Mouse (Mus musculus) CH12.LX (cell line): ENCODE measurements around the gene Pgm2l1. TPM values are rescaled to one million over a fixed set of nuclear protein-coding genes. Genes with fewer than 3 reads are reported as not detected.

Experiments
- DNase-seq: peaks from one replicate; pipeline ENCODE4 v3.0.0-alpha.2; 2013; ENCODE audit errors: extremely low read depth
- H3K27ac ChIP-seq: 2 replicates; pipeline ENCODE4 v1.5.1; 2012; ENCODE audit warnings: low read depth, mild to moderate bottlenecking, control low read depth, moderate library complexity; ENCODE audit not compliant: insufficient read depth
- H3K27me3 ChIP-seq: replicated peaks from 2 replicates; pipeline ENCODE3; 2012; ENCODE audit warnings: inconsistent platforms
- H3K36me3 ChIP-seq, 2 experiments: replicated peaks in 1 of 2; 2 replicates each; pipeline versions ENCODE3 to v1.6.1; 2012; ENCODE audit warnings: inconsistent platforms in 1 of 2, low read length in 1 of 2, mild to moderate bottlenecking in 1 of 2, mixed read lengths in 1 of 2, moderate library complexity in 1 of 2; ENCODE audit not compliant: control insufficient read depth in 1 of 2, insufficient read depth in 1 of 2
- H3K4me1 ChIP-seq, 2 experiments: 2 replicates each; pipeline ENCODE4 v1.6.1; 2012; ENCODE audit warnings: inconsistent platforms in 1 of 2, moderate library complexity in 1 of 2; ENCODE audit not compliant: insufficient read depth in 2 of 2, control insufficient read depth in 1 of 2
- H3K4me2 ChIP-seq: 2 replicates; pipeline ENCODE4 v1.6.1; 2012; ENCODE audit warnings: low read depth, mild to moderate bottlenecking, control low read depth; ENCODE audit not compliant: poor library complexity, insufficient read depth, severe bottlenecking
- H3K4me3 ChIP-seq, 3 experiments: fragments of 150-350 bp in 1 of 3; sonication (generic) in 1 of 3; replicated peaks in 1 of 3; 2 replicates each; pipeline versions ENCODE3 to v1.5.1; 2011 to 2012; ENCODE audit warnings: low read depth in 2 of 3, low read length in 2 of 3, mild to moderate bottlenecking in 2 of 3, moderate library complexity in 2 of 3, control low read depth in 1 of 3, improper control_type of control experiment in 1 of 3, inconsistent platforms in 1 of 3, mixed read lengths in 1 of 3; ENCODE audit not compliant: poor library complexity in 1 of 3
- H3K79me2 ChIP-seq: replicated peaks from 2 replicates; pipeline ENCODE4 v1.6.1; 2012; ENCODE audit warnings: mild to moderate bottlenecking, moderate library complexity; ENCODE audit not compliant: control insufficient read depth, poor library complexity, insufficient read depth, severe bottlenecking; ENCODE audit errors: extremely low read depth
- H3K9ac ChIP-seq: 2 replicates; pipeline ENCODE4 v1.6.1; 2012; ENCODE audit warnings: low read depth, mild to moderate bottlenecking, control low read depth, moderate library complexity; ENCODE audit not compliant: insufficient read depth
- H3K9me3 ChIP-seq: replicated peaks from 2 replicates; pipeline ENCODE3; 2012; ENCODE audit warnings: low read length, inconsistent platforms, mixed read lengths
- CHD1 ChIP-seq: IDR thresholded peaks from 2 replicates; pipeline ENCODE4 v1.6.1; 2012; ENCODE audit warnings: low read depth, low read length, improper control_type of control experiment, inconsistent platforms
- CHD2 ChIP-seq: IDR thresholded peaks from 2 replicates; pipeline ENCODE4 v1.6.1; 2011; ENCODE audit warnings: low read length, improper control_type of control experiment
- CTCF ChIP-seq, 2 experiments: IDR thresholded peaks in 1 of 2; conservative IDR thresholded peaks in 1 of 2; 2 replicates each; pipeline ENCODE4 v1.5.1; 2011 to 2012; ENCODE audit warnings: low read depth in 2 of 2, low read length in 2 of 2, improper control_type of control experiment in 1 of 2, inconsistent platforms in 1 of 2, mild to moderate bottlenecking in 1 of 2, moderate library complexity in 1 of 2
- GABPA ChIP-seq: IDR thresholded peaks from 2 replicates; pipeline ENCODE4 v1.6.1; 2012; ENCODE audit warnings: low read depth, low read length, improper control_type of control experiment, inconsistent platforms; ENCODE audit not compliant: insufficient replicate concordance
- JUN ChIP-seq: IDR thresholded peaks from 2 replicates; pipeline ENCODE4 v1.6.1; 2011; ENCODE audit warnings: low read depth, mild to moderate bottlenecking, low read length, improper control_type of control experiment, moderate library complexity; ENCODE audit not compliant: insufficient read depth
- JUND ChIP-seq: conservative IDR thresholded peaks from 2 replicates; pipeline ENCODE4 v1.6.1; 2011; ENCODE audit warnings: low read depth, low read length, improper control_type of control experiment
- KAT2A ChIP-seq: IDR thresholded peaks from 2 replicates; pipeline ENCODE4 v1.6.1; 2012; ENCODE audit warnings: low read length, improper control_type of control experiment, inconsistent platforms; ENCODE audit not compliant: insufficient replicate concordance
- MAFK ChIP-seq: IDR thresholded peaks from 2 replicates; pipeline ENCODE4 v1.6.1; 2011; ENCODE audit warnings: low read length, improper control_type of control experiment; ENCODE audit not compliant: insufficient replicate concordance
- MAX ChIP-seq: IDR thresholded peaks from 2 replicates; pipeline ENCODE4 v1.6.1; 2011; ENCODE audit warnings: low read length, improper control_type of control experiment
- MAZ ChIP-seq: IDR thresholded peaks from 2 replicates; pipeline ENCODE4 v1.6.1; 2012; ENCODE audit warnings: low read depth, mild to moderate bottlenecking, inconsistent platforms, low read length, improper control_type of control experiment, moderate library complexity
- NELFE ChIP-seq: IDR thresholded peaks from 2 replicates; pipeline ENCODE4 v1.6.1; 2011; ENCODE audit warnings: low read depth, low read length, improper control_type of control experiment
- NRF1 ChIP-seq: IDR thresholded peaks from 2 replicates; pipeline ENCODE4 v1.6.1; 2014; ENCODE audit warnings: low read depth, mild to moderate bottlenecking, inconsistent platforms, low read length, improper control_type of control experiment, moderate library complexity
- PAX5 ChIP-seq: IDR thresholded peaks from 2 replicates; pipeline ENCODE4 v1.6.1; 2012; ENCODE audit warnings: low read length, inconsistent platforms, mixed read lengths
- POLR2A ChIP-seq: IDR thresholded peaks from 2 replicates; pipeline ENCODE4 v1.6.1; 2011; ENCODE audit warnings: low read depth, mild to moderate bottlenecking, improper control_type of control experiment, low read length
- RAD21 ChIP-seq: IDR thresholded peaks from 2 replicates; pipeline ENCODE4 v1.6.1; 2011; ENCODE audit warnings: low read depth, mild to moderate bottlenecking, low read length, improper control_type of control experiment, moderate library complexity
- RCOR1 ChIP-seq: conservative IDR thresholded peaks from 2 replicates; pipeline ENCODE4 v1.6.1; 2012; ENCODE audit warnings: low read depth, mild to moderate bottlenecking, inconsistent platforms, low read length, improper control_type of control experiment
- SIN3A ChIP-seq: IDR thresholded peaks from 2 replicates; pipeline ENCODE4 v1.6.1; 2012; ENCODE audit warnings: low read length, improper control_type of control experiment, inconsistent platforms
- SMC3 ChIP-seq: IDR thresholded peaks from 2 replicates; pipeline ENCODE4 v1.6.1; 2011; ENCODE audit warnings: low read depth, low read length, improper control_type of control experiment
- TCF12 ChIP-seq: IDR thresholded peaks from 2 replicates; pipeline ENCODE4 v1.6.1; 2014; ENCODE audit warnings: low read depth, mild to moderate bottlenecking, inconsistent platforms, low read length, improper control_type of control experiment
- USF2 ChIP-seq: conservative IDR thresholded peaks from 2 replicates; pipeline ENCODE4 v1.6.1; 2011; ENCODE audit warnings: low read depth, low read length, improper control_type of control experiment
- ZC3H11A ChIP-seq: IDR thresholded peaks from 2 replicates; pipeline ENCODE4 v1.6.1; 2012; ENCODE audit warnings: low read depth, mild to moderate bottlenecking, inconsistent platforms, low read length, improper control_type of control experiment
- ZMIZ1 ChIP-seq: IDR thresholded peaks from 2 replicates; pipeline ENCODE4 v1.6.1; 2012; ENCODE audit warnings: low read depth, mild to moderate bottlenecking, inconsistent platforms, low read length, improper control_type of control experiment
- ZNF384 ChIP-seq: IDR thresholded peaks from 2 replicates; pipeline ENCODE4 v1.6.1; 2012; ENCODE audit warnings: low read depth, low read length, improper control_type of control experiment, inconsistent platforms
- dilution Hi-C: fragments of 300-500 bp; cut with MboI; formaldehyde crosslinking; loops from 2 replicates; pipeline ENCODE4 v1.14.3; 2020; ENCODE audit warnings: low sequenced_read_pairs; ENCODE audit not compliant: extremely low pct_unique_long_range_greater_than_20kb, extremely low pct_ligation_motif_present
- in situ Hi-C: fragments of 300-500 bp; cut with MboI; formaldehyde crosslinking; loops from 3 replicates; pipeline ENCODE4 v1.14.3; 2019; ENCODE audit warnings: low sequenced_read_pairs, low pct_ligation_motif_present, low pct_unique_long_range_greater_than_20kb, mixed read lengths
- polyA plus RNA-seq: library from polyadenylated mRNA; unstranded; fragments of >175 nt; gene quantifications from 2 replicates; pipeline ENCODE4 v1.2.1, GENCODE M21; 2012; ENCODE audit warnings: low read depth; ENCODE audit not compliant: insufficient read length
- total RNA-seq, 2 experiments: library from RNA; depleted of rRNA; stranded (reverse); fragments of 300-350 nt in 1 of 2; fragments of >200 nt in 1 of 2; gene quantifications; 2 replicates each; pipeline ENCODE4 v1.2.3; 2012 to 2014

Gene Pgm2l1
- total and polyA plus RNA-seq, 3 experiments: 1.2 to 4.1 (median 3.4) TPM

DNA sequence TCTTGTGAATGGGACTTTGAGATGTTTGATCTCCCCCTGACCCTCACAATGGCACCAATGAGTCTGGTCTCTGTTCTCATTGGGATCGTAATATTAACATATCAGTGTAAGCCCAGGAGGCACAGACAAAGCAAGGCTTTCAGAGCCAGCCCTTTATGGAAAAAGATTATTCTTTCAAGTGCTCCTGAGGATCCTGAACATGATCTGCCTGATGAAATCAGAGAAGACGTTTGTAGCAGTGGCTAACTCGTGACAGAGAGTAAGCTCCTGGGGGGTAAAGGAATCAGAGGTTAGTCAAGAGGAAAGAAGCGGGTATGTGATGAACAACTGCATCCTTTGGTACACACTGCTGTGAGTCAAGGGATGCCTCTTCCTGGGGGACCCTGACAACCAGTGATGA lies 37.0 kb upstream of the Pgm2l1 start:
- dilution Hi-C loops (no loop called here), in situ Hi-C loops (loop anchor here (25.0 kb wide), 1 partner anchor 178 kb away; the partner anchor contains the start of gene Chrdl2)
- Histone ChIP-seq H3K79me2 (no peaks in the 10 kb centered on the region), H3K27me3 (peaks cover 5% of the 10 kb centered on the region), H3K27ac (no peak overlapping the region), H3K36me3 (no peaks in the 10 kb centered on the region), H3K9ac (no peak overlapping the region), H3K4me2 (no peak overlapping the region), H3K4me3 (no peak overlapping the region), H3K4me1 (0 out of 4 replicates have a peak, but pooled peaks cover 0 to 4% of the 10 kb centered on the region in 2 experiments), H3K9me3 (no peaks in the 10 kb centered on the region)
- TF ChIP-seq POLR2A (no peak), NRF1 (no peak), ZMIZ1 (no peak), USF2 (no peak)
- no peak for DNase-seq

DNA sequence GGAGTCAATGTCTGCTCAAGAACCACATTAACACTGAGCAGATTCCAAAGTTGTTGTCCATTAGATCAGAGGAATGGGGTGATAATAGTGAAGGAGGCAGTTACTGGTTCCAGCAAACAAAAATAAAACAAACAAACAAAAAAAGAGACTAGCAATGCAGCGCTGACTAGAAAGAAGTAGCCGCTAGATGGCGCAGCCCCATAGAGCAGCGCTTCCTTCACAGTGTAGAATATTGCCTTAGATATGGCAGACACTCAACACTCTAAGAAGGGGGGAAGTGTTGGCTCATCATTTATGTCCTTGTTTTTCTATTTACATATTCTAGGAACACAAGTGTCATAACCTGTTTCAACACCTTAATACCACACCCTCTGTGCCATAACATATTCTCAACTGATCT lies 36.4 kb upstream of the Pgm2l1 start:
- Histone ChIP-seq H3K4me1 (0 out of 4 replicates have a peak, but pooled peaks cover 0 to 4% of the 10 kb centered on the region in 2 experiments), H3K27ac (no peak overlapping the region), H3K27me3 (peaks cover 5% of the 10 kb centered on the region), H3K9me3 (no peaks in the 10 kb centered on the region), H3K36me3 (no peaks in the 10 kb centered on the region)
- in situ Hi-C loops: loop anchor here (25.0 kb wide), 1 partner anchor 178 kb away; the partner anchor contains the start of gene Chrdl2
- TF ChIP-seq PAX5 (no peak), POLR2A (no peak), ZNF384 (peak; percentile 41), SIN3A (0 out of 2 replicates have a peak, but pooled peaks have one; percentile 16), ZC3H11A (peak; percentile 38), RAD21 (peak; percentile 88), SMC3 (peak; percentile 82), CTCF (conservative IDR thresholded peaks at IDR 0.05 in 1 of 2, IDR thresholded peaks at IDR 0.05 in 1 of 2; ENCODE audit: low read depth in 2 of 2, low read length in 2 of 2) (peak; percentile 79 to 92)
- TF ChIP-seq, all 38 proteins: peak for 6
- H3K4me3 ChIP-seq: no peak overlapping the region
- peak; percentile 67 for DNase-seq
- no peaks in the 10 kb centered on the region for H3K79me2 ChIP-seq
- no peak overlapping the region; the same call in 1 of the 2 replicates for H3K4me2 ChIP-seq
- no peak overlapping the region for H3K9ac ChIP-seq
- dilution Hi-C loops: no loop called here

DNA sequence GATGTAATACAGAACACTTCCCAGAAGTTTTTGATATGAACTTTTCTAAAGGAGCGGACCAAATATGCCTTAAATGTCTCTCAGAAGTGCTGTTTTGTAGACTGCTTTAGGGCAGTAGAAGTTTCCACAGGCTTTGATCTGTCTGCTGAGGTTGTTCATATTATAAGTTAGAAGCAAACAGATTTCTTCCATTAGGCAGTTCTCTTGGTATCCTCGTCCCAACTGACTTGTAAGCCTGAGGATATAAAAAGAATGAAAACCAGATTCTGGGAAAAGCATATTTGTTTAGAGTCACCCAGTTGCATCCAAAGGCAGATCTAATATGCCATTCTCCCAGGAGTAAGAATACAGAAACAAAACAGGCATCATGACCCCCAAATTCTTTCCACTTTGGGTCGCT lies 26.0 kb upstream of the Pgm2l1 start:
- dilution Hi-C loops: no loop called here

More for the DNA sequence above, 26.0 kb upstream of the Pgm2l1 start:
- Histone ChIP-seq H3K4me2 (no peak overlapping the region), H3K4me3 (no peak overlapping the region), H3K9me3 (no peaks in the 10 kb centered on the region), H3K9ac (no peak overlapping the region), H3K79me2 (no peaks in the 10 kb centered on the region), H3K27ac (no peak overlapping the region), H3K36me3 (peaks cover 0 to 4% of the 10 kb centered on the region in 2 experiments), H3K27me3 (no peaks in the 10 kb centered on the region), H3K4me1 (peaks cover 8 to 28% of the 10 kb centered on the region in 2 experiments)
- in situ Hi-C loops: no loop called here
- DNase-seq: no peak
- TF ChIP-seq JUND: no peak
- TF ChIP-seq MAX: no peak
- no peak for TF ChIP-seq JUN
- TF ChIP-seq KAT2A: no peak
- no peak for TF ChIP-seq POLR2A
- no peak for TF ChIP-seq TCF12
- no peak for TF ChIP-seq RAD21
- TF ChIP-seq CHD2: no peak
- no peak for TF ChIP-seq RCOR1
- no peak for TF ChIP-seq NELFE
- TF ChIP-seq GABPA: no peak
- no peak for TF ChIP-seq MAFK
- no peak for TF ChIP-seq SMC3
- TF ChIP-seq MAZ: no peak
- TF ChIP-seq CHD1: no peak
- TF ChIP-seq ZNF384: no peak
- TF ChIP-seq NRF1: no peak
- TF ChIP-seq USF2: no peak
